Mouse (Mus musculus): ENCODE results near the gene Kat6b.

Kat6b gene

GRCm38 (mm10) chr14:21522312-21522978 lies 41.2 kb downstream of the Kat6b start:
- peak; percentile 84 for DNase-seq (ENCODE audit: low read depth, low spot score)

GRCm38 (mm10) chr14:21523234-21523633 lies 42.0 kb downstream of the Kat6b start:
- no peak for DNase-seq (ENCODE audit: low read depth, low spot score)

- peak; percentile 66 for DNase-seq (ENCODE audit: low read depth, low spot score)
Measured at GRCm38 (mm10) chr14:21523851-21524441, 42.7 kb downstream of the Kat6b start.

- DNase-seq (ENCODE audit: low read depth, low spot score), result no peak
Measured at GRCm38 (mm10) chr14:21525674-21526073, 44.4 kb downstream of the Kat6b start.

GRCm38 (mm10) chr14:21533566-21533965 lies 52.3 kb downstream of the Kat6b start:
- no peak for DNase-seq (ENCODE audit: low read depth, low spot score)

- DNase-seq (ENCODE audit: low read depth, low spot score), result no peak
Measured at GRCm38 (mm10) chr14:21534066-21534465, 52.8 kb downstream of the Kat6b start.

GRCm38 (mm10) chr14:21534542-21535272 lies 53.5 kb downstream of the Kat6b start:
- no peak for DNase-seq (ENCODE audit: low read depth, low spot score)

GRCm38 (mm10) chr14:21536485-21537181 lies 55.4 kb downstream of the Kat6b start:
- peak; percentile 90 for DNase-seq (ENCODE audit: low read depth, low spot score)

GRCm38 (mm10) chr14:21537838-21538237 lies 56.6 kb downstream of the Kat6b start:
- no peak for DNase-seq (ENCODE audit: low read depth, low spot score)

- no peak for DNase-seq (ENCODE audit: low read depth, low spot score)
Measured at GRCm38 (mm10) chr14:21539731-21540130, 58.5 kb downstream of the Kat6b start.

- DNase-seq (ENCODE audit: low read depth, low spot score), result peak; percentile 69
Measured at GRCm38 (mm10) chr14:21540361-21540760, 59.1 kb downstream of the Kat6b start.

GRCm38 (mm10) chr14:21545529-21545928 lies 64.3 kb downstream of the Kat6b start:
- no peak for DNase-seq (ENCODE audit: low read depth, low spot score)

- no peak for DNase-seq (ENCODE audit: low read depth, low spot score)
Measured at GRCm38 (mm10) chr14:21546351-21546750, 65.1 kb downstream of the Kat6b start.

GRCm38 (mm10) chr14:21547297-21547696 lies 66.1 kb downstream of the Kat6b start:
- no peak for DNase-seq (ENCODE audit: low read depth, low spot score)

- DNase-seq (ENCODE audit: low read depth, low spot score), result no peak
Measured at GRCm38 (mm10) chr14:21547965-21548364, 66.7 kb downstream of the Kat6b start.

GRCm38 (mm10) chr14:21548952-21549607 lies 67.8 kb downstream of the Kat6b start:
- no peak for DNase-seq (ENCODE audit: low read depth, low spot score)

GRCm38 (mm10) chr14:21549608-21550115 lies 68.4 kb downstream of the Kat6b start:
- no peak for DNase-seq (ENCODE audit: low read depth, low spot score)

GRCm38 (mm10) chr14:21550576-21550975 lies 69.3 kb downstream of the Kat6b start:
- no peak for DNase-seq (ENCODE audit: low read depth, low spot score)

- peak; percentile 71 for DNase-seq (ENCODE audit: low read depth, low spot score)
Measured at GRCm38 (mm10) chr14:21551655-21552054, 70.4 kb downstream of the Kat6b start.

- peak; percentile 86 for DNase-seq (ENCODE audit: low read depth, low spot score)
Measured at GRCm38 (mm10) chr14:21552958-21553357, 71.7 kb downstream of the Kat6b start.

- DNase-seq (ENCODE audit: low read depth, low spot score), result no peak
Measured at GRCm38 (mm10) chr14:21554046-21554445, 72.8 kb downstream of the Kat6b start.
